Mouse (Mus musculus) heart, postnatal 36 days (tissue): ENCODE measurements around the gene Csdc2. TPM values are rescaled to one million over a fixed set of nuclear protein-coding genes. Genes with fewer than 3 reads are reported as not detected.

ENCODE experiments used
- DNase-seq, 2 experiments: peaks; one replicate each; pipeline ENCODE4 v3.0.0; 2021 to 2022
- intact Hi-C: fragments of 180-260 bp; cut with DNase I; formaldehyde crosslinking; loops from one replicate; pipeline ENCODE4 v1.15.1; 2025
- total RNA-seq, 2 experiments: library from RNA; stranded (reverse); gene quantifications; 2 replicates each; pipeline ENCODE4 v1.2.3; 2021

Csdc2 gene
- total RNA-seq, 2 experiments from 2014 or later, result 72.5 to 86.4 TPM

- intact Hi-C loops, result no loop called here
- DNase-seq, result no peak
Observed at GRCm38 (mm10) chr15:81982173-81982572, 45.6 kb downstream of the Csdc2 start.

DNA sequence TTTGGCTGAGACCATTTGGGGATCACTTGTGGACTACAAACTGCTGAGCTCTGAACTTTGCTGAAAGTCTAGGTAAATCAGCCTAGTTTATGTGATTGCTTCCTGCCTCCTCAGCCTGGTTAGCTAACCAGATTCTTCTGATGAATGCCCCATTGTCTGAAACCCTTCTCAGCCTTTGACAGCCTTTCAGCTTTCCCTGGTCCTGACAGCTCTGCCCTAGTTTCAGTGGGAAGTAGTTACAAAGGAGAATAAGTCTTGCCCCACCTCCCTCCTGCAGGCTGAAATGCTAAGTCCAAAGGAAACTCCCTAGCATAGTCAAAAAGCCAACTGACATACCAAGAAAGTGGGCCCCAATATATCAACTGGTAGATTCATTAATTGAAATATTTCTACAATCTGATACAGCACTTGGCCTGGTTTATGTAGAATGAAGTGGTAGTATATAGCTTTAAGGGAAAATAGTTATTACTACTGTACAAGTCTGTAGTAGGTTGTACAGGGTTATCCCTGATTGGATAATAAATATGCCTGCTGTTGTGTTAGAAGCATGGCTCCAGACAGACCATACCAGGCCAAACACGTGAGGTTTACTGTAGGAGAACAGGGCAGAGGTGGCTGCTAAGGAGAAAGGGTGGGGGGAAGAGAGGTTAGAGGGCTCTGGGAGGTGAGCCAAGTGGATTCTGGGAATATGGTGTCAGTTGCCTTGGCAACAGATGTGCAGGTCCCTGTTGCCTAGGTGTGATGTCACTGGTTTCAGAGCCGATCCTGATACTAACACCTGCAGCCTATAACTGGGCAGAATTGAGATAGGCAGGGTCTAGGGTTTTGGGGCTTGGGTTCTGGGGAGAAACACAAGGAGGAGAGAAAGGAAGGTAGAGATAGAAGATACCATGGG, 49.0 kb downstream of the Csdc2 start:
- intact Hi-C loops, result no loop called here
- DNase-seq, result no peak

DNA sequence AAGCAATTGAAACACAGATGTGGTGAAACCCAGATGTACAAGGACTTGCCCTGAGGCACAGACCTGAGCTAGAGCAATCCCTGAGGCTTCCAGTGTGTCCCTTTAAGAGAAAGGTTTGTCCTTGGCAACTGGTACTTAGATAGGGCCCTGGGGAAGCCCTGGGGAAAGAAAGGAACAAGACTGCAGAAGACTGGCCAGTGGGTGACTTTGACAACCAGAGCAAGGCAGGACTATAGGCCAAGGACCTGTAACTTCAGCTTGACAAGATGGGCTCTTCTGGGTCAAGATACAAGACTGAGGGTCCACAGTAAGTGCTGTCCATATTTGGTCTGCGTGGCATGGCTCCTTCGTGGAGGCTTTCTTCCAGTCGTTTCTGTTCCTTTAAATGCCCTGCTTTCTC, 51.1 kb downstream of the Csdc2 start, which contains the start of gene Xrcc6:
Gene Xrcc6, plus strand, starts transcription at position 190 of the 400 bp plus-strand sequence.
- intact Hi-C loops, result no loop called here

DNA sequence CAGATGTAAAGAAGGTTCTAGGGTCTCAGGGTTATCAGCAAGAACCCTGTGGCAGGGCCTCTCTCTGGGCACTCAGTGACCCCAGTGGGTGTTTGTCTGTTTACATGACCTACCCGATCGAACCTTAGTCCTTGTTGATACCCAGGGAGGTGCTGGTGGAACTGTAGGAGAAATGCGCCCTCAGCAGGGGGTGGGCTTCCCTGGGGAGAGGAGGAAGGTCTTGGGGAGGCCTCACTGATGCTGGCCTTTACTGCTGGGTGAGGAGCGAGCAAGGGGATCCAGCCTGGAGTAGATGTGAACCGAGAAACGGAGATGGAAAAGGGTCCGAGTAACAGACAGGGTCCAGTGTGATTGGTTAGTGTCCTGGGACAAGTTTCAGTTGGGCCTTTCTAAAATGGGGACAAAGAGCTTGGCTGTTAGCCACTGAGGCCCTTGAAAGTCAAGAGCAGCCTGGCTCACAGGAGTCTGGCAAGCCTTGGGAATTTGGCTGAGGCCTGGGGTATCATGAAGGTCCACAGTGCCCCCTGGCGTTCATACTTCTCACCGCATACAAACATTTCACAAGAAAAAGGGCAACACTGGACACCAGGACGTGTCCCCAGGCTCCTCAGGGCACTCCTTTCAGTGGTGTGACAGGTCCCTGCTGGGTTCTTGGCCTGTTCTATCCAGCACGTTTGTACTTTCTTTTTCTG, 53.0 kb downstream of the Csdc2 start:
- DNase-seq, result peak; percentile 86 to 87
- intact Hi-C loops, result loop anchor here (1.0 kb wide), 3 partner anchors 29 to 160 kb away; partner anchors contain the start of gene Pmm1

More for the DNA sequence above, 51.1 kb downstream of the Csdc2 start, which contains the start of gene Xrcc6:
- DNase-seq, result no peak

GRCm38 (mm10) chr15:81990549-81990948, 54.0 kb downstream of the Csdc2 start:
- intact Hi-C loops, result no loop called here
- peak in 1 of 2 experiments; percentile 14 for DNase-seq

GRCm38 (mm10) chr15:81993992-81994391, 57.4 kb downstream of the Csdc2 start:
- DNase-seq, result no peak
- intact Hi-C loops, result no loop called here

Other genes starting within 250 kb of the Csdc2 start
- gene Chadl, start 239.5 kb upstream of the Csdc2 start, total RNA-seq, result 1 to 10 TPM; 1.5 to 2.1 TPM
- gene Zc3h7b, start 191.7 kb upstream of the Csdc2 start, total RNA-seq, result 10 to 100 TPM; 73.7 to 73.9 TPM
- 10 to 100 TPM; 24.9 to 25.1 TPM for gene Rangap1, start 191.2 kb upstream of the Csdc2 start, total RNA-seq
- 100 to 1,000 TPM; 123 to 132 TPM for gene Tef, start 134.3 kb upstream of the Csdc2 start, total RNA-seq
- 100 to 1,000 TPM in 1 of 2 experiments, 10 to 100 TPM in 1; 74.9 to 130 TPM for gene Tob2, start 78.0 kb upstream of the Csdc2 start, total RNA-seq
- gene Phf5a, start 64.8 kb upstream of the Csdc2 start, total RNA-seq, result 10 to 100 TPM; 35.0 to 39.8 TPM
- gene Aco2, start 64.5 kb upstream of the Csdc2 start, total RNA-seq, result 1,000 to 10,000 TPM; 2,177 to 2,250 TPM
- gene Polr3h, start 10.5 kb upstream of the Csdc2 start, total RNA-seq, result 10 to 100 TPM in 1 of 2 experiments, 1 to 10 TPM in 1; 9.0 to 10.6 TPM
- gene Pmm1, start 24.2 kb downstream of the Csdc2 start, total RNA-seq, result 10 to 100 TPM; 24.8 to 26.0 TPM
- not detected for gene 1700029P11Rik, start 43.8 kb downstream of the Csdc2 start, total RNA-seq
- gene Xrcc6, start 51.1 kb downstream of the Csdc2 start, total RNA-seq, result 10 to 100 TPM; 25.0 to 26.5 TPM
- 10 to 100 TPM; 26.9 to 30.9 TPM for gene Desi1, start 97.1 kb downstream of the Csdc2 start, total RNA-seq
- 10 to 100 TPM; 51.0 to 55.2 TPM for gene Snu13, start 110.8 kb downstream of the Csdc2 start, total RNA-seq
- gene 4930407I10Rik, start 122.4 kb downstream of the Csdc2 start, total RNA-seq, result not detected
- not detected for gene Mei1, start 133.2 kb downstream of the Csdc2 start, total RNA-seq
- 1 to 10 TPM; 3.4 to 5.6 TPM for gene Ccdc134, start 191.2 kb downstream of the Csdc2 start, total RNA-seq
- gene Srebf2, start 210.4 kb downstream of the Csdc2 start, total RNA-seq, result 10 to 100 TPM; 17.4 to 19.5 TPM